Mouse (Mus musculus) MEL (cell line): ENCODE measurements around the gene Cobll1. TPM values are rescaled to one million over a fixed set of nuclear protein-coding genes. Genes with fewer than 3 reads are reported as not detected.

Experiments
- DNase-seq: peaks from one replicate; pipeline ENCODE4 v3.0.0; 2011; ENCODE audit warnings: low read depth, low spot score
- H3K27ac ChIP-seq: 2 replicates; pipeline ENCODE4 v1.5.1; 2012; ENCODE audit warnings: low read depth, mild to moderate bottlenecking, control low read depth, low read length, moderate library complexity; ENCODE audit not compliant: control insufficient read depth
- H3K27me3 ChIP-seq, 2 experiments: fragments of 150-350 bp in 1 of 2; sonication (generic) in 1 of 2; 2 replicates each; pipeline ENCODE4 v1.6.1; 2012; ENCODE audit warnings: low read length in 2 of 2, mild to moderate bottlenecking in 2 of 2, improper control_type of control experiment in 1 of 2, moderate library complexity in 1 of 2; ENCODE audit not compliant: insufficient read depth in 2 of 2, control insufficient read depth in 1 of 2
- H3K36me3 ChIP-seq, 2 experiments: 2 replicates each; pipeline ENCODE4 v1.6.1; 2012 to 2014; ENCODE audit warnings: low read length in 2 of 2, improper control_type of control experiment in 1 of 2, inconsistent platforms in 1 of 2, mild to moderate bottlenecking in 1 of 2; ENCODE audit not compliant: insufficient read depth in 2 of 2, control insufficient read depth in 1 of 2
- H3K4me1 ChIP-seq, 2 experiments: fragments of 150-350 bp in 1 of 2; sonication (generic) in 1 of 2; 2 replicates each; pipeline ENCODE4 v1.6.1; 2012; ENCODE audit warnings: low read length in 2 of 2, improper control_type of control experiment in 1 of 2, mild to moderate bottlenecking in 1 of 2; ENCODE audit not compliant: insufficient read depth in 2 of 2, control insufficient read depth in 1 of 2
- H3K4me3 ChIP-seq, 2 experiments: fragments of 150-350 bp in 1 of 2; sonication (generic) in 1 of 2; 2 replicates each; pipeline ENCODE4 v1.5.1; 2012; ENCODE audit warnings: low read depth in 2 of 2, low read length in 2 of 2, mild to moderate bottlenecking in 2 of 2, moderate library complexity in 2 of 2, control low read depth in 1 of 2, improper control_type of control experiment in 1 of 2; ENCODE audit not compliant: control insufficient read depth in 1 of 2, insufficient read depth in 1 of 2
- H3K79me2 ChIP-seq: 2 replicates; pipeline ENCODE4 v1.6.1; 2012; ENCODE audit warnings: mild to moderate bottlenecking, low read length, moderate library complexity; ENCODE audit not compliant: control insufficient read depth, poor library complexity, insufficient read depth
- H3K9ac ChIP-seq: 2 replicates; pipeline ENCODE4 v1.6.1; 2012; ENCODE audit warnings: low read depth, mild to moderate bottlenecking, control low read depth, low read length, moderate library complexity; ENCODE audit not compliant: control insufficient read depth, poor library complexity, severe bottlenecking
- H3K9me3 ChIP-seq: fragments of 150-350 bp; sonication (generic); replicated peaks from 2 replicates; pipeline ENCODE4 v1.6.1; 2012; ENCODE audit warnings: mild to moderate bottlenecking, low read length, improper control_type of control experiment, moderate library complexity; ENCODE audit not compliant: insufficient read depth
- BHLHE40 ChIP-seq: IDR thresholded peaks from 2 replicates; pipeline ENCODE4 v1.6.1; 2012; ENCODE audit warnings: low read depth, mild to moderate bottlenecking, inconsistent platforms, low read length, improper control_type of control experiment, borderline replicate concordance
- CHD1 ChIP-seq: IDR thresholded peaks from 2 replicates; pipeline ENCODE4 v1.6.1; 2012; ENCODE audit warnings: low read depth, mild to moderate bottlenecking, inconsistent platforms, low read length, improper control_type of control experiment
- CHD2 ChIP-seq: IDR thresholded peaks from 2 replicates; pipeline ENCODE4 v1.6.1; 2011; ENCODE audit warnings: low read length, improper control_type of control experiment
- CTCF ChIP-seq, 3 experiments: IDR thresholded peaks in 2 of 3; conservative IDR thresholded peaks in 1 of 3; 2 replicates each; pipeline ENCODE4 v1.5.1; 2011 to 2012; ENCODE audit warnings: low read length in 3 of 3, low read depth in 2 of 3, mild to moderate bottlenecking in 2 of 3, improper control_type of control experiment in 1 of 3, inconsistent platforms in 1 of 3, mixed read lengths in 1 of 3, moderate library complexity in 1 of 3; ENCODE audit not compliant: control insufficient read depth in 1 of 3, insufficient read depth in 1 of 3, poor library complexity in 1 of 3, severe bottlenecking in 1 of 3
- E2F4 ChIP-seq: IDR thresholded peaks from 2 replicates; pipeline ENCODE4 v1.6.1; 2011; ENCODE audit warnings: low read depth, low read length, improper control_type of control experiment, borderline replicate concordance
- ELF1 ChIP-seq: IDR thresholded peaks from 2 replicates; pipeline ENCODE4 v1.6.1; 2014; ENCODE audit warnings: low read depth, mild to moderate bottlenecking, inconsistent platforms, low read length, improper control_type of control experiment, moderate library complexity
- EP300 ChIP-seq, 2 experiments: IDR thresholded peaks; 2 replicates each; pipeline ENCODE4 v1.6.1; 2011; ENCODE audit warnings: improper control_type of control experiment in 2 of 2, low read length in 2 of 2, low read depth in 1 of 2, mild to moderate bottlenecking in 1 of 2
- ETS1 ChIP-seq: IDR thresholded peaks from 2 replicates; pipeline ENCODE4 v1.6.1; 2012; ENCODE audit warnings: low read depth, mild to moderate bottlenecking, inconsistent platforms, low read length, improper control_type of control experiment, moderate library complexity
- GABPA ChIP-seq: IDR thresholded peaks from 2 replicates; pipeline ENCODE4 v1.6.1; 2012; ENCODE audit warnings: low read depth, mild to moderate bottlenecking, inconsistent platforms, low read length, improper control_type of control experiment, moderate library complexity
- GATA1 ChIP-seq: IDR thresholded peaks from 2 replicates; pipeline ENCODE4 v1.6.1; 2011; ENCODE audit warnings: low read depth, low read length, improper control_type of control experiment
- HCFC1 ChIP-seq: IDR thresholded peaks from 2 replicates; pipeline ENCODE4 v1.6.1; 2012; ENCODE audit warnings: low read depth, mild to moderate bottlenecking, inconsistent platforms, low read length, improper control_type of control experiment, moderate library complexity
- JUND ChIP-seq: IDR thresholded peaks from 2 replicates; pipeline ENCODE4 v1.6.1; 2011; ENCODE audit warnings: low read depth, mild to moderate bottlenecking, improper control_type of control experiment, low read length
- KAT2A ChIP-seq: conservative IDR thresholded peaks from 2 replicates; pipeline ENCODE4 v1.6.1; 2012; ENCODE audit warnings: low read depth, low read length, improper control_type of control experiment, inconsistent platforms
- MAFK ChIP-seq: IDR thresholded peaks from 2 replicates; pipeline ENCODE4 v1.6.1; 2011; ENCODE audit warnings: low read depth, mild to moderate bottlenecking, low read length, improper control_type of control experiment, borderline replicate concordance
- MAX ChIP-seq: IDR thresholded peaks from 2 replicates; pipeline ENCODE4 v1.6.1; 2011; ENCODE audit warnings: low read length, improper control_type of control experiment
- MAZ ChIP-seq: IDR thresholded peaks from 2 replicates; pipeline ENCODE4 v1.6.1; 2012; ENCODE audit warnings: low read depth, mild to moderate bottlenecking, inconsistent platforms, low read length, improper control_type of control experiment
- MEF2A ChIP-seq: IDR thresholded peaks from 2 replicates; pipeline ENCODE4 v1.6.1; 2014; ENCODE audit warnings: low read depth, mild to moderate bottlenecking, inconsistent platforms, low read length, improper control_type of control experiment; ENCODE audit not compliant: poor library complexity, insufficient replicate concordance, severe bottlenecking; ENCODE audit errors: extremely low read depth
- MXI1 ChIP-seq: IDR thresholded peaks from 2 replicates; pipeline ENCODE4 v1.6.1; 2011; ENCODE audit warnings: mild to moderate bottlenecking, low read depth, low read length, improper control_type of control experiment
- MYB ChIP-seq: IDR thresholded peaks from 2 replicates; pipeline ENCODE4 v1.6.1; 2011; ENCODE audit warnings: mild to moderate bottlenecking, low read depth, low read length, improper control_type of control experiment
- POLR2A ChIP-seq, 2 experiments: IDR thresholded peaks; 2 replicates each; pipeline ENCODE4 v1.6.1; 2011 to 2012; ENCODE audit warnings: low read length in 2 of 2, mild to moderate bottlenecking in 2 of 2, control low read depth in 1 of 2, improper control_type of control experiment in 1 of 2, low read depth in 1 of 2, moderate library complexity in 1 of 2; ENCODE audit not compliant: control insufficient read depth in 1 of 2, insufficient read depth in 1 of 2, poor library complexity in 1 of 2
- POLR2AphosphoS2 ChIP-seq: IDR thresholded peaks from 2 replicates; pipeline ENCODE4 v1.6.1; 2011; ENCODE audit warnings: low read length, improper control_type of control experiment
- POLR2AphosphoS5 ChIP-seq: IDR thresholded peaks from 2 replicates; pipeline ENCODE4 v1.6.1; 2012; ENCODE audit warnings: low read depth, borderline replicate concordance, mild to moderate bottlenecking, inconsistent platforms, low read length, moderate library complexity, mixed read lengths
- RAD21 ChIP-seq: IDR thresholded peaks from 2 replicates; pipeline ENCODE4 v1.6.1; 2011; ENCODE audit warnings: mild to moderate bottlenecking, low read depth, low read length, improper control_type of control experiment
- RCOR1 ChIP-seq: IDR thresholded peaks from 2 replicates; pipeline ENCODE4 v1.6.1; 2012; ENCODE audit warnings: low read depth, mild to moderate bottlenecking, inconsistent platforms, low read length, improper control_type of control experiment
- USF1 ChIP-seq: IDR thresholded peaks from 2 replicates; pipeline ENCODE4 v1.6.1; 2014; ENCODE audit warnings: low read depth, mild to moderate bottlenecking, inconsistent platforms, low read length, improper control_type of control experiment, moderate library complexity
- USF2 ChIP-seq, 2 experiments: IDR thresholded peaks; 2 replicates each; pipeline ENCODE4 v1.6.1; 2011 to 2012; ENCODE audit warnings: improper control_type of control experiment in 2 of 2, low read length in 2 of 2, borderline replicate concordance in 1 of 2, inconsistent platforms in 1 of 2, low read depth in 1 of 2, mild to moderate bottlenecking in 1 of 2; ENCODE audit not compliant: insufficient read depth in 1 of 2
- ZC3H11A ChIP-seq: IDR thresholded peaks from 2 replicates; pipeline ENCODE4 v1.6.1; 2012; ENCODE audit warnings: low read depth, mild to moderate bottlenecking, inconsistent platforms, low read length, improper control_type of control experiment
- ZKSCAN1 ChIP-seq: IDR thresholded peaks from 2 replicates; pipeline ENCODE4 v1.6.1; 2012; ENCODE audit warnings: low read depth, mild to moderate bottlenecking, inconsistent platforms, low read length, improper control_type of control experiment, moderate library complexity
- ZMIZ1 ChIP-seq: IDR thresholded peaks from 2 replicates; pipeline ENCODE4 v1.6.1; 2012; ENCODE audit warnings: low read depth, mild to moderate bottlenecking, inconsistent platforms, low read length, improper control_type of control experiment, moderate library complexity
- ZNF384 ChIP-seq: IDR thresholded peaks from 2 replicates; pipeline ENCODE4 v1.6.1; 2012; ENCODE audit warnings: low read depth, mild to moderate bottlenecking, inconsistent platforms, low read length, improper control_type of control experiment
- polyA plus RNA-seq, 2 experiments: library from polyadenylated mRNA; stranded (reverse) in 1 of 2; unstranded in 1 of 2; fragments of >175 nt in 1 of 2; fragments of >200 nt in 1 of 2; gene quantifications; 2 replicates each; pipeline versions ENCODE4 v1.2.1 to v1.2.4; 2012; ENCODE audit warnings: low replicate concordance in 2 of 2, low read depth in 1 of 2; ENCODE audit not compliant: insufficient read length in 2 of 2, insufficient read depth in 1 of 2, missing spikeins in 1 of 2
- total RNA-seq: library from RNA; depleted of rRNA; stranded (reverse); fragments of 300-350 nt; gene quantifications from 2 replicates; pipeline ENCODE4 v1.2.3, GENCODE M21; 2012

Gene Cobll1
- total and polyA plus RNA-seq, 3 experiments = not detected

GRCm38 (mm10) chr2:65162625-65163024 lies 76.6 kb downstream of the Cobll1 start:
- Histone ChIP-seq H3K9ac (no peak overlapping the region), H3K79me2 (no peaks in the 10 kb centered on the region), H3K27ac (no peak overlapping the region), H3K4me1 (no peaks in the 10 kb centered on the region), H3K4me3 (no peak overlapping the region), H3K9me3 (no peaks in the 10 kb centered on the region), H3K27me3 (no peaks in the 10 kb centered on the region), H3K36me3 (no peaks in the 10 kb centered on the region)
- DNase-seq = no peak
- TF ChIP-seq POLR2AphosphoS2 = no peak
- no peak for TF ChIP-seq RCOR1
- no peak for TF ChIP-seq MAFK
- TF ChIP-seq GATA1 = no peak
- TF ChIP-seq RAD21 = no peak
- TF ChIP-seq CHD2 = no peak
- TF ChIP-seq BHLHE40 = no peak
- no peak for TF ChIP-seq HCFC1
- no peak for TF ChIP-seq MAZ
- no peak for TF ChIP-seq POLR2A (IDR thresholded peaks at IDR 0.05; ENCODE audit: control insufficient read depth in 1 of 2, insufficient read depth in 1 of 2, low read depth in 1 of 2, low read length in 2 of 2, poor library complexity in 1 of 2)
- no peak for TF ChIP-seq GABPA
- no peak for TF ChIP-seq POLR2AphosphoS5
- no peak for TF ChIP-seq JUND
- TF ChIP-seq ETS1 = no peak
- TF ChIP-seq MYB = no peak
- no peak for TF ChIP-seq CTCF (IDR thresholded peaks at IDR 0.05 in 2 of 3, conservative IDR thresholded peaks at IDR 0.05 in 1 of 3; ENCODE audit: control insufficient read depth in 1 of 3, insufficient read depth in 1 of 3, low read depth in 2 of 3, low read length in 3 of 3, poor library complexity in 1 of 3, severe bottlenecking in 1 of 3)

- H3K79me2 ChIP-seq = no peaks in the 10 kb centered on the region
- H3K4me3 ChIP-seq = no peak overlapping the region
- no peaks in the 10 kb centered on the region for H3K27me3 ChIP-seq
- no peaks in the 10 kb centered on the region for H3K9me3 ChIP-seq
- H3K9ac ChIP-seq = no peak overlapping the region
- no peak overlapping the region for H3K27ac ChIP-seq
- H3K36me3 ChIP-seq = no peaks in the 10 kb centered on the region
- TF ChIP-seq MEF2A = no peak
- no peak for TF ChIP-seq USF2 (IDR thresholded peaks at IDR 0.05; ENCODE audit: borderline replicate concordance in 1 of 2, insufficient read depth in 1 of 2, low read depth in 1 of 2, low read length in 2 of 2)
- no peak for TF ChIP-seq BHLHE40
- no peak for TF ChIP-seq ZMIZ1
- no peak for TF ChIP-seq ETS1
- TF ChIP-seq USF1 = no peak
- TF ChIP-seq RCOR1 = no peak
- no peak for TF ChIP-seq ZKSCAN1
- no peak for TF ChIP-seq EP300 (IDR thresholded peaks at IDR 0.05; ENCODE audit: low read depth in 1 of 2, low read length in 2 of 2)
- no peak for TF ChIP-seq ZNF384
- TF ChIP-seq MAZ = no peak
- TF ChIP-seq E2F4 = no peak
- TF ChIP-seq ELF1 = no peak
- TF ChIP-seq MXI1 = no peak
- no peak for TF ChIP-seq ZC3H11A
- no peak for TF ChIP-seq CHD1
- TF ChIP-seq KAT2A = no peak
- no peak for TF ChIP-seq MAX
- TF ChIP-seq CHD2 = no peak
- no peak for DNase-seq
- no peaks in the 10 kb centered on the region for H3K4me1 ChIP-seq
Measured at GRCm38 (mm10) chr2:65161715-65162114, 77.5 kb downstream of the Cobll1 start.
